In genomic region chr12:110498283-110499224, GRCm38 (mm10) we compare ENCODE assay signal across 8 mouse cellular contexts. TPM values are rescaled to one million over a fixed set of nuclear protein-coding genes. Genes with fewer than 3 reads are reported as not detected.
DNase-seq lines count a peak whose midpoint lies in the region; ATAC-seq and TF ChIP-seq lines count a peak whose summit lies in the region.

No protein-coding gene starts in this region.

- H3K9ac ChIP-seq in heart, adult 2 months (ENCODE audit: low read depth, low read length) = peak overlapping the region; percentile 7
- 0 out of 2 replicates have a peak overlapping the region, but pooled peaks have one; percentile 13 for H3K9ac ChIP-seq in kidney, postnatal 0 days (ENCODE audit: low read depth, low read length)

- intact Hi-C loops in heart, adult 2 months (cut with DNase I) = loop anchor here (1.0 kb wide), 1 partner anchor 11 kb away; no protein-coding TSS in a partner anchor

- no peak for TF ChIP-seq CTCF in heart, adult 2 months (IDR thresholded peaks at IDR 0.05)
- TF ChIP-seq CTCF in kidney, postnatal 0 days (IDR thresholded peaks at IDR 0.05; ENCODE audit: low read depth) = no peak

- peak overlapping the region; percentile 28 for H3K4me2 ChIP-seq in kidney, postnatal 0 days (ENCODE audit: low read length)

- peak overlapping the region; percentile 90 for H3K27ac ChIP-seq in heart, adult 2 months
- H3K27ac ChIP-seq in kidney, postnatal 0 days = peak overlapping the region; percentile 65

- DNase-seq in heart, adult 2 months = peak in 1 of 2 experiments; percentile 31
- no peak for DNase-seq in heart, adult 9 months (ENCODE audit: low spot score in 2 of 2)
- DNase-seq in B cell, adult 2 months = peak; percentile 37 to 41
- peak; percentile 81 for DNase-seq in cerebellum, adult 8-10 months
- DNase-seq in kidney, postnatal 0 days (ENCODE audit: low spot score) = peak; percentile 55
- peak; percentile 52 to 60 for DNase-seq in spleen, postnatal 36 days (ENCODE audit: low spot score in 2 of 2)
- DNase-seq in layer of hippocampus, adult 9-11 months = no peak
- no peak for DNase-seq in layer of hippocampus, adult 9-10 months (ENCODE audit: low spot score)

- WGBS in heart, adult 2 months = 44% methylated on average over 22 of the region's 22 CpGs
- 48% methylated on average over 22 of the region's 22 CpGs for WGBS in kidney, postnatal 0 days

- H3K79me2 ChIP-seq in heart, adult 2 months (replicated peaks; ENCODE audit: control insufficient read depth, insufficient read depth, low read length) = peaks cover 14% of the 10 kb centered on the region

- H3K9me3 ChIP-seq in kidney, postnatal 0 days (replicated peaks; ENCODE audit: low read length) = no peaks in the 10 kb centered on the region

- TF ChIP-seq POLR2A in heart, adult 2 months (IDR thresholded peaks at IDR 0.05; ENCODE audit: insufficient read depth, low read depth, low read length) = no peak

- peak overlapping the region; percentile 4; the same call in 1 of the 2 replicates for H3K4me3 ChIP-seq in heart, adult 2 months
- no peak overlapping the region for H3K4me3 ChIP-seq in kidney, postnatal 0 days (replicated peaks; ENCODE audit: low read depth, low read length)

- H3K27me3 ChIP-seq in heart, adult 2 months (ENCODE audit: control insufficient read depth, insufficient read depth, low read length) = no peaks in the 10 kb centered on the region
- H3K27me3 ChIP-seq in kidney, postnatal 0 days (ENCODE audit: insufficient read depth, low read length) = no peaks in the 10 kb centered on the region

- TF ChIP-seq EP300 in heart, adult 2 months (IDR thresholded peaks at IDR 0.05; ENCODE audit: insufficient read depth, low read depth, low read length) = no peak

- H3K36me3 ChIP-seq in heart, adult 2 months (ENCODE audit: control insufficient read depth, insufficient read depth, low read length) = peaks cover 2% of the 10 kb centered on the region
- H3K36me3 ChIP-seq in kidney, postnatal 0 days (ENCODE audit: insufficient read depth, low read length) = no peaks in the 10 kb centered on the region

- ATAC-seq in kidney, postnatal 0 days (replicated peaks; ENCODE audit: low FRiP score, low read depth) = peak; percentile 53; the same call in 1 of the 2 replicates

- H3K4me1 ChIP-seq in heart, adult 2 months (ENCODE audit: control insufficient read depth, insufficient read depth, low read length) = peaks cover 42% of the 10 kb centered on the region
- peaks cover 44% of the 10 kb centered on the region for H3K4me1 ChIP-seq in kidney, postnatal 0 days (replicated peaks; ENCODE audit: insufficient read depth, low read length)

RNA-seq across cellular contexts. Expression of gene Ppp2r5c, which starts 51.6 kb away (rescaled TPM):
- total RNA-seq in heart, adult 2 months (2021) = 10 to 100 TPM; 90.9 to 93.7 TPM
- polyA plus RNA-seq in heart, adult 2 months (2012; rRNA removed) = 41.7 and 73.9 TPM in 2 replicates
- 126 and 133 TPM in 2 replicates for polyA plus RNA-seq in kidney, postnatal 0 days (2015; fragmentation: Nextera tagmentation; extraction: Ambion mirVana)

Comparison
In these comparisons a context has a peak if more than half of its experiments do, and no peak if none do; other contexts are left out.
1. DNase-seq: peak in B cell, adult 2 months (2 of 2), cerebellum, adult 8-10 months (single experiment), kidney, postnatal 0 days (single experiment) and spleen, postnatal 36 days (2 of 2); none in heart, adult 9 months (0 of 2), layer of hippocampus, adult 9-11 months (single experiment) and layer of hippocampus, adult 9-10 months (single experiment).